Mouse (Mus musculus): ENCODE results near the gene Ptgr2.
"Not testable (repeated sequence)": the region's sequence is repeated elsewhere in the genome, so short reads cannot be mapped to it uniquely, and the experiment has no call there.

Ptgr2 gene

DNA sequence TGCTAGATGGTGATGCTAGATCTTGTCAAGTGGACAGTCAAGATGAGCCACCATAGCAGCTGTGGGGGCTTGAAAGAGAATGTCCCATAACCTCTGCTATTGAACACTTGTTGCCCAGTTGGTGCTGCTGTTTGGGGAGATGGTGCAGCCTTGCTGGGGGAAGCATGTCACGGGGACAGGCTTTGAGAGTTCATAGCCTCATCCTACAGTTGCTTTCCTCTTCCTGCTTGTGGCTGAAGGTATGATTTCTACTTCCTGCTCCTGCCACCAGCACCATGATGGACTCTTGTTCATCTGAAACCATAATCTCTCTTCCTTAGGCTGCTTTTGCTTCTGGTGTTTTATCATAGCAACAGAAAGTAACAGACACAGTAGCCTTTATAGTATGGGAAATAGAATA is 19.5 kb downstream of the Ptgr2 start:
- DNase-seq (ENCODE audit: low read depth, low spot score), result no peak

DNA sequence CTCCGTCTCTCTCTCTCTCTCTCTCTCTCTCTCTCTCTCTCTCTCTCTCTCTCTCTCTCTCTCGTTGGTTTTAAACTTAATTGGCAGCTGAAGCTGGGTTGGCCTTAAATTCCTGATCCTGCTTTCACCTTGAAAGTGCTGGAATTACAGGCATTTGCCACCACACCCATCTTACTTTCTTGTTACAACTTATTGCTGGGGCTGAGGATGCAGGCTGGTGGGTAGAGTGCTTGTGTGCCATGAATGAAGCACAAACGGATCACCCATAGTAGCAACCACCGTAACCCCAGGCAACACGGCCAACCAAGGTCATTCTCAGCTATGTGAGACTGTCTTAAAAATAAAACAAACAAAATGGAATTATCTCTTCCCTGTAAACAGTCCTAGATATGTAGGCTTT is 26.3 kb downstream of the Ptgr2 start:
- DNase-seq (ENCODE audit: low read depth, low spot score), result no peak

DNA sequence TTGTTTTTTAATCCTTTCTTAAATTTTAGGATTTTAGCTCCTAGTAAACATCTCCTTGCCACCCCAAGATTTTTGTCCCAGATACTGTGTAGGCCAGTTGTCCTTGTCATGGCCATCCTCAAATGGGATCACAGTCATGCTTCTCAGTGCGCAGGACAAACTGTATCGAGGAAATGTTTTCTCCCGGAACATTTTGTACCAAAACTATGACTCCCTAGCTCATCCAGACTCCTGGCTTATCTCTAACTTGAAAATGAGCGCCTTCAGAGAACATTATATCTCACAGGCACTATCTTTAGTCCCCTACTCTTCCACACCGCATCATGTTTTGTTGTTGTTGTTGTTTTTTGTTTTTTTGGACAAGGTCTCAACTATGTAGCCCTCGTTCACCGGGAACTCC is 31.0 kb downstream of the Ptgr2 start:
- no peak for DNase-seq (ENCODE audit: low read depth, low spot score)

DNA sequence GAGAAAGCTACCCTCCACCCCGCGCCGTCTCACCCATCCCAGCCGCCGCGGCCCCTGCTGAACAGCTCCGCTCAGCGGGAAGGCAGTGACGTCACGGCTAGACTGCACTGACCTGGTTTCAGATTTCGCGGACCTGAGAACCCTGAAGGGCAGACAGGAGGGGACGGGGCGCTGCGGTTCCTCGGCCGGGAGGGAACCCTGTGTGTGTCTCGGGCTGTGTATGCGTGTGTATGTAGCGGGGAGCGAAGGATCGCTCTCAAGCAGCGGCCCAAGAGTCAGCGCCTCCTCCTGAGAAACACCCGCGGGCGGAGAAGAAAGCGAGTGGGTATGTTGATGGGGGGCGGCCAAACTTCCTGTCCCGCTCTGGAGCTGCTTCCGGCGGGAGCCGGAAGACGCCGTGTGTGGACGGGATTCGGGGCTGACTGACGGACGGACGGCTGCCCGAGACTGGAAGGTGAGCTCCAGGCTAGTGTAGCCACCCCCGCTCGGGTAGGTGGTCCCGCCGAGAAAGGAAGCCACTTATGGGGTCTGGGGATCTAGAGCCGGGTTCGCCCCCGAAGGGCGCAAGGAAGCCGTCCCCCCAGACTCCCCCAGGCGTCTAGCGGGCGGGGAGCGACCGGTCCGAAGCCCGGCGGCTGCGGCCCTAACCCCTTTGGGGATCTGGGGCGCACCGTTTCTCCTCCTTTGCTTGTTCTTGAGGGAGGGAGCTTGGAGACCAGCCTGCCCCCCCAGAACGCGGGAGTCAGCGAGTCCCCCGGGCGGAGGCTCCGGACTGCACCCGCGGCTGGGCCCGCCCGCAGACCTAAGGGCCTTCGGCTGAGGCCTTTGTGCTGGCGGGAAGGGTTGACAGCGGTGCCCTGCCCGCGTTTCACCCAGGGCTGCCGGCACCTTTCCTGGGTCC is 31.9 kb downstream of the Ptgr2 start, which contains the start of gene Zfp410:
Gene Zfp410, plus strand, starts transcription at position 132 of the 901 bp plus-strand sequence.
- peak; percentile 90 for DNase-seq (ENCODE audit: low read depth, low spot score)

DNA sequence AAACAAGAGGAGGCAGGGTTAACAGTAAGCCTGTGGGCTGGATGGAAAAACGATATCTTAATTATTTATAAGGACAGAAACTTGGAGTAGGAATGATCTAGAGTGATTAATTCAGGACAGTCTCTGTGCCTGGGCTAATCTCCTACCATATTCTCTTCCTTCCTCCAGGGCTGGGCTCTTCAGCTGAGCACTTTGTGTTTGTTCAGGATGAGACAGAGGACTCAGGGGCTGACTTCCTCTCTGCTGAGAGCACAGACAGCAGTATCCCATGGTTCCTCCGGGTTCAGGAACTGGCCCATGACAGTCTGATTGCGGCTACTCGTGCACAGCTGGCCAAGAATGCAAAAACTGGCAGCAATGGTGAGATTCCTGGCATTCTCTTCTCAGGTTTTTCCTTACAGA is 42.1 kb downstream of the Ptgr2 start:
- DNase-seq (ENCODE audit: low read depth, low spot score), result no peak

DNA sequence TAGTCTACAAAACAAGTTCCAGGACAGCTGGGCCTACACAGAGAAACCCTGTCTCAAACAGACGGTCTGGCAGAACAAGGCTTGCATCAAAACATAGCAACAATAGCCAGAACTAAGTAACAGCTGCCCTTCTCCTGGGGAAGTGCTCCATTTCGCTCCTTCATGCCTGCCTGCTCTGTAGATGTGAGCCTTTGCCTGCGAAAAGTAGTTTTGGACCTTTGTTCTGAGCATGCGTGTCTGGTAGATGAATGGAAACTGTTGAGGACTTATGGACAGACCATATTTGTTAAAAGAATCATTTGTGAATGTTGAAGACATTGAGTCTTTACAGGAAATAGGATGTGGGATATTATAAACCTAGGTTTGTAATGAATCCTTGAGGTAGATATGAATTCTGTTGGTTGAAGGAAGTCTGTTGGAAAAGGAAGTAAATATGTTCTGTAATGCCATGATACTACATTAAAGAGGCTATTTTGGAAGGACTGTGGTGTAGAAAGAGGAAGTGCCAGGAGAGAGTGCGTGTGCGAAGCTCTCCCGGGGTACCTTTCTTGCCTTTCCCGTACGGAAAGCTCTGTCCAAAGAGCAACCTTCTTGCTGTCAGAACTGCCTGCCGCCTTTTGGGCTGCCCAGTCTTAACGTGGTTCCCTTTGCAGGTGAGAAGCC is 52.1 kb downstream of the Ptgr2 start:
- no peak for DNase-seq (ENCODE audit: low read depth, low spot score)

DNA sequence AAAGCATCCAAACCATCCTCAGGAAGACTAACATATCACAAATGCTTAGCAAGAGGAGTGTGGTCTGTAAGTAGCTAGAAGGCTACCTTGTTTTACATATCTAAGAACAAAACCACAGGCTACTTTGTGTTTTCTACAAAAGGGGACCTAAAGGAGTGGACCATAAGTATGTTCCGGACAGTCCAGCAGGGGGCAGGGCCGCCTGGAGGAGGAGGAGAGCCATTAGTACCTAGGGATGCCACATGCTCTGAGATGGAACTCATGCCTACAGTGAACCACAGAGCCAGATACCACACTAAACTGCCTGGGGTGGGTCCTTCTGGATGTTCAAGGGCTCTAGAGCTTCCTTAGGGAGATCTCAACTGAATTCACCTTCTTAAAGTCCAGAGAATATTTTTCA is 62.2 kb downstream of the Ptgr2 start:
- peak; percentile 21 for DNase-seq (ENCODE audit: low read depth, low spot score)

DNA sequence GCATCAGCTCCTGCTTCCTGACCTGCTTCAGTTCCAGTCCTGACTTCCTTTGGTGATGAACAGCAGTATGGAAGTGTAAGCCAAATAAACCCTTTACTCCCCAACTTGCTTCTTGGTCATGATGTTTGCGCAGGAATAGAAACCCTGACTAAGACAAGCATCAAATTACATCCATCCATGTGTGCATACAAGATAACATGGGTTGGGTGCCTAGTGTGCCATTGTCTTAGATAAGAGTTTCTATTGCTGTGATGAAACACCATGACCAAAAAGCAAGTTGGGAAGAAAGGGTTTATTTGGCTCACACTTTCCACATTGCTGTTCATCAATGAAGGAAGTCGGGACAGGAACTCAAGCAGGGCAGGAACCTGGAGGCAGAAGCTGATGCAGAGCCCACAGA is 73.7 kb downstream of the Ptgr2 start:
- DNase-seq (ENCODE audit: low read depth, low spot score), result not testable (repeated sequence)

DNA sequence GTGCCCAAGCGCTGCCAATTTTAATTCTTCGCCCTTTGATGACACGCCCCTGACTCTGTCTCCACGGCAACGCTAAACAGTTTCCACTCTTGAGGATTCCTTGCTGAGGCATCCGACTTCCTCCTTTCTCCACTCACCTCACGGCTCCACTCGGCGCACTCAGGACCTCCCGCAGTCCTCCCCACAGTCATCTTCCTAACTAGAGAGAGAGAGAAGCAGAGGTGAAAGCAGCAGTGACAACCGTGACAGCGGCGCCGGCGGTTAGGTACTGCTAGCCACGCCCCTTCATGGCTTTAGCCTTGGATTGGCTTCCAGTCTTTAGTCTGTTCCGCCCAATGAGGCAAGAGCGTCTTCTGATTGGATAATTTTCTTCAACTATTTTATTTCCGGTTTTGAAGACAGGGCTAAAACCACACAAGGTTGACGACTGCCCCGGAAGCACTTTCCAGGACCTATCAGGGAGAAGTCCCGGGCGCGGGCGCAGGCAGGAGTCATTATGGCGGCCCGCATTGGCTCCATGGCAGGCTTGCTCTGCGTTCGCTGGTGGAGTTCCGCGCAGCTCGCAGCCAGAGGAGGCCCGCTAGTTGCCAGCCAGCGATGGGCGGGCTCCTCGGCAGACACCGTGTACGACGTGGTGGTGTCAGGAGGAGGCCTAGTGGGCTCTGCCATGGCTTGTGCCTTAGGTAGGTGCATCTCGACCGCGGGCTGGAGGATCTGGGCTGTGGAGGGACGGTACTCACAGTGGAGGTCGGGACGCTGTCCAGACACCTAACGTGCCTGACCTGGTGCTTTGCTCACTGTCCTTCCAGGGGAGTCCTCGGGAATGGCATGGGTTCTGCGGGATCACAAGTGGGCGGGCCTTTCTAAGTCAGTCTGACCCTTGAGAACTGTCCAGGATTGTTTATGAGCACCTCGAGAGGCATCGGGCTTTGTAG is 76.8 kb downstream of the Ptgr2 start, which contains the start of the genes Coq6 and Fam161b:
Gene Coq6, plus strand, starts transcription at position 103 of the 935 bp plus-strand sequence.
Gene Fam161b, minus strand, starts transcription at position 279 of the 935 bp plus-strand sequence.
- DNase-seq (ENCODE audit: low read depth, low spot score), result peak; percentile 96

DNA sequence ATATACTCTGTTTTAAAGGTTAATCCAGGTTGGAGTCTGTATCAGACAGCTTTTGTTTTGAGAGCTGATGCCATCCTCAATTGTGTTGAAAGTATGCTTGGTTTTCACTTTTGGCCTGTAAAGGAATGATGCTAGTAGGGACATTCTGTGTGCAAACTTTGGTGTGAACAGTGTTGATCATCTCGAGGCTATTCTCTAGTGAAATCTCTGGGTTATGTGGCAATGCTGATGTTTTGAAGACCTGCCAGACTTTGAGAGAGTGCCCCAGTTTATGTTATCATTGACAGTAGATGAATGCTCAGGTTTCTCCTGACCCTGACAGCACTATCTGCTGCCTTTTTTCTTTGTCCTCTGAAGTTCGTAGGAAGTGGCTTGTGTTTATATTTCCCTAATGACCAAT is 77.8 kb downstream of the Ptgr2 start:
- DNase-seq (ENCODE audit: low read depth, low spot score), result no peak

DNA sequence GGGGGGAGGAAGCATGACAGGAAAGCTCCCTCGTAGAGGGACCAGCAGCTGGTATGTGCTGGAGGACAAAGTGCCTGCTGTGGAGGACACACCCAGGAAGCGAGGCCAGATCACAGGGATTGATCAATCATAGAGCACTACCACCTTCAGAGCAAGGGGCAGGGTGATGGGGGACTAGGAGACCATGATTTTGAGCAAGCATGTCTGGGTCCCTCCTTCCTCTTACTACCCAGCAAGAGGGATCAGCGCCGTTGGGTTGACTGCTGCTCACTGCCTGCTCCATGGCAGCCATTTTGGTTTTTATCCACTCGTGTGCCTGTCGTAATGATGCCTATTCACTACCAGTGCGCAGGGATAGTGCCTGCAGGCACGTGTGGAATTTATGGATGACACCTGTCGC is 79.3 kb downstream of the Ptgr2 start:
- no peak for DNase-seq (ENCODE audit: low read depth, low spot score)

DNA sequence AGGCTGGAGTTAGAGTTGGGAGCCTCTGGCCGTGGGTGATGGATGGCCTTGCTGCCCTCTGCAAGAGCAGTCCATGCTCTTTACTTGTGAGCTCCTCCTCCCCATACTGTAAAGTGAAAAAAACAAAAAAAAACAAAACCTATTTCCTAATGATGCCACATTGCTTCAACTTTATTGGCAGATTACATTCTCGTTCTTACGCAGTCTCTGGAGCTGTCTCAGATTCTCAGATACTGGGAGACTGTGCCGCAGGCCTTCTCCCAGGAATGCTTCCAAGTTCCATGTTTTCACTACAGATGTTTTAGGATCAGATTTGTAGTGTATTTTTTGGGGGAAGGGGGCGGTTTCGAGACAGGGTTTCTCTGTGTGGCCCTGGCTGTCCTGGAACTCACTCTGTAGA is 80.1 kb downstream of the Ptgr2 start:
- no peak for DNase-seq (ENCODE audit: low read depth, low spot score)

Measured in forelimb bud, embryonic 11.5 days (tissue).